Mouse (Mus musculus) ZHBTc4 (cell line): ENCODE data around the gene Bclaf3.
"Not testable (repeated sequence)": the region's sequence is repeated elsewhere in the genome, so short reads cannot be mapped to it uniquely, and the experiment has no call there.

Experiments used
- DNase-seq: peaks from one replicate; pipeline ENCODE4 v3.0.0-alpha.2; 2011; ENCODE audit warnings: low read depth, low spot score

Gene Bclaf3

DNA sequence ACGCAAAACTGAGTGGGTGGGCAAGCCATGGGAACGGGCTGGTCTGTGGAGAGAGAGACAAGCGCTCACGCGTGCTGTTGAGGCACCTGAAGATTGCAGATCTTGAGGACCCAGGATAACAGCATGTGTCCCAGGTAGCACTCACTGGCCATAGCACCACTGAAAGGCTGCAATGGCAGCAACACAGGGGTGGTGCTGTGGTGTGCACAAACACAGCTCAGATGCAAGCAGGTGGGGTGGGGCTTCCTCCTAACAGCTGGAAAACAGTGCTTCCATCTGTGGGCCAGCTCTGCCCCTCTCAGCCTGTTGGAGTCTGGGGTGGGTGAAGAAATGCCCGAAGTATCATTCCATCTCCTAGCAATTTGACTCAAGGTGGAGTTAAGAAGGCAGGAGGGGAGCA is at the start of gene Bclaf3:
Gene Bclaf3 (plus strand): TSS at position 301 of the 400 bp plus-strand sequence.
- DNase-seq, result peak; percentile 17

- not testable (repeated sequence) for DNase-seq
Observed at GRCm38 (mm10) chrX:159478243-159478940, 48.1 kb upstream of the Bclaf3 start.

DNA sequence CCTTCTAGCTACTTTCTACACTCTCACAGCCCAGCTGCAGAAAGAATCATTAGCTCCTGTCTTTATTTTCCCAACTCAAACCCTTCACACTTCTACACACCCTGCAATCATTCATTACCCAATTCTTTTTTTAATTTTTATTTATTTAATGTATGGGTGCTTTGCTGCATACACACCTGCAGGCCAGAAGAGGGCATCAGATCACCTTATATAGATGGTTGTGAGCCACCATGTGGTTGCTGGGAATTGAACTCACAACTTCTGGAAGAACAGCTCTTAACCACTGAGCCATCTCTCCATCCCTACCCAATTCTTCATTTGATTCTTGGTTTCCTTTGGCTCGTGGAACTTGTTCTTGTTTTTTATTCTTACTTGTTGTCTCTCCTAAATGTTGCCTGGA is 42.2 kb upstream of the Bclaf3 start:
- DNase-seq, result peak; percentile 26

GRCm38 (mm10) chrX:159503181-159503580 is 23.3 kb upstream of the Bclaf3 start:
- no peak for DNase-seq

DNA sequence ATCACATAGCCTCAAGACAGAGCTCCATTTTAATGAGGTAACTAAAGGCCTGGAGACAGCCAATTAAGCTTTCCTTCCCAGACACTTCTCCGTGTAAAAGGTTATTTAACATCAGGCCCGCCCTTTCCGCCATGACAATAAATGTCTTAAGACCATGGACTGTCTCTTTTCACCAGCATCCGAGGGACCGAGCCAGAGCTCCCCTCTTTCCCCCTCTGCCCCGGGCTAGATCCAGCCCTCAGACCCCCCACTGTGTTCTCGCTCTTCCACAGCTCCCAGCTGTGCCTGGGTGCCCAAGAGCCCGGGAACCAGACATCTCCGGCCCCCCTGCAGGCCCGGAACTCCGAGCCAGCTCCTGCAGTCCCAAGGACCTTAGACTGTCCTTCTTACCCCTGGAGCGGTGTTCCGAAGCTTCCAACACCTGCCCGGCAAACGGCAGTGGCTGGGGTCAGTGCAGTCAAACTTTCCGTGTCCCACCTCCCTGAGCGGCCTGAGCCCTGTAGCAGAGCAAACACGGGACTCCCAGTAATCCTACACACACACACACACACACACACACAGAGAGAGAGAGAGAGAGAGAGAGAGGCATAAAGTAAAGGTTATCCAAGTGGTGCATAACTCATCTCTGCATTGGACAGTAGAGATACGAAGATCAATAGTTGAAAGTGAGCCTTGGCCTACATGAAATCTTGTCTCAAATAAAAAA is 18.0 kb upstream of the Bclaf3 start:
- DNase-seq, result peak; percentile 77

DNA sequence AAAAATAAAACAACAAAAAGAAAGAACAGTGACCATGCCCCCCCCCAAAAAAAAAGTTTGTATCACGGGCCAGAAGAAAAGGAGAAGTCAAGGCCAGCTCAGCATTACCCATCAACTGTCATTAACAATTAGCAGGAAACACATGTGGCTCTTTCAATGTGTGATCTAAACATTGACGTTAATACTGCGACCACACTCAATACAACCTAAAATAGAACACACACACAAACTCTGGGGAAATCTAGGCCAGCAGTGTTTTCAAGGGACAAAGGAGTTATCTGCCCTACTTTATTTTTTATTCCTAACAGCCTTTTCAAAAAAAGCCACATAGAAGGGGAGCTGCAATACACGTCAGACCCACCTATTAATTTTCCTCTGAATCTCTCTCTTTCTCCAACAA is 17.4 kb upstream of the Bclaf3 start:
- no peak for DNase-seq

DNA sequence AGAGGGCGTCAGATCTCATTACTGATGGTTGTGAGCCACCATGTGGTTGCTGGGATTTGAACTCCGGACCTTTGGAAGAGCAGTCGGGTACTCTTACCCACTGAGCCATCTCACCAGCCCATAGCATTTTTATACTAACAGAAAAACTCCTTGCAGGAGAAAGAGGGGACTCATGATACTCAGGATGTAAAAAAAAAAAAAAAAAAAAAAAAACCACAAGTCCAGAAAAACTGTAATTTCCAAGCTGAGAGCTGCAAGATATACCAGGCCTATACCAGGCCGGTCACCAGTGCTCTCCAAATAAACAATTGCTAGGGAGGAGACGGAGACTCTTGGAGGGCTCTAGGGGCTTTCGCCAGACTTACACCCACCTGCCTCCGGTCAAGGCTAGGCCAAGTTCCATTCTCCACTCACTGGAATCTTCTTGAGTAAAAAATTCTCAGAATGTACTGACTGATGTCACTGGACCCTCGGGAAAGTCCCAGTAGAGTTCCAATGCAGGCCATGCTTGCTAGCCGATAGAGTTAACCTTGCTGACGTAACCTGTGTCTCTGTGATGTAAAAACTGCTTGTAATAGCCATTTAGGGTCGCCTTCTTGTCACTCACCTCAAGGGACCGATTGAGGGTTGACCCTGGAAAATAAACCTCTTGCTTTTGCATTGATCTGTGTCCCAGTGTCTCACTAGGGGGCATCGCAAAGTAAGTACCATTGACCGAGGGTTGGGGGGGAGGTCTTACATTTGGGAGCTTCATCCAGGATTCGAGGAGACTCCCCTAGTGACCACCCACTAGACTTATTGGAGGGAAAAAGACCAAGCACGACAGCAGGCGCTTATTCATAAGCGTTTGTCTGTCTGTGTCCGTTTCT is 16.4 kb upstream of the Bclaf3 start:
- DNase-seq, result peak; percentile 77

DNA sequence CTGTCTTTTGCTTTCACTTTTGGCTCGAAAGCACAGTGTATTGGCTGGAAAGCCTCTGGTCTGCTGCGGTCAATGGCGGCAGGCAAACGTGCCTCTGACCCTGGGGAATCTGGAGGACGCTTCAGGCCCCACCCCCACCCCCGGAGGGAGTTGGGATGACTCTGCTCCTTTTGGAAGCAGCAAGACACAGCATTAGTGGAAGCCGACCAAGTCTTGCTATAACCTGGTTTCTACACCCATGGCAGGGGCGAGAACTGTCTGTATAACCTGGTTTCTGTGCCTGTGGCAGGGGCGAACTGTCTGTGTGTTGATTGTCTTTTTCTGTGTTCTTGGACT is 15.8 kb upstream of the Bclaf3 start:
- peak; percentile 84 for DNase-seq

DNA sequence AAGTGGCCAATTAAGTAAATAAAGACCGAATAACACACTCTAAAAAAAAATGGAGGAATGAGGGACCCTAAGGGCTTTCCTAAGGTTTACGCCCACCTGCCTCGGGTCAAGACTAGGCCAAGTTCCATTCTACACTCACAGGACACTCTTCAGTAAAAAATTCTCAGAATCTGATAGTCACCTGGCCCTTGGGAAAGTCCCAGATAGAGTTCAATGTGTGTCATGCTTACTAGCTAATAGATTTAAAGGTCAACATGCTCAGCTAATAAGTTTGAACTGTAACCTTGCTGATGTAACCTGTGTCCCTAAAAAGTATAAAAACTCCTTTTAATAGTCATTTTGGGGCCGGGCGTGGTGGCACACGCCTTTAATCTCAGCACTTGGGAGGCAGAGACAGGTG is 10.9 kb upstream of the Bclaf3 start:
- DNase-seq, result no peak

GRCm38 (mm10) chrX:159521780-159522179 is 4.7 kb upstream of the Bclaf3 start:
- DNase-seq, result no peak

DNA sequence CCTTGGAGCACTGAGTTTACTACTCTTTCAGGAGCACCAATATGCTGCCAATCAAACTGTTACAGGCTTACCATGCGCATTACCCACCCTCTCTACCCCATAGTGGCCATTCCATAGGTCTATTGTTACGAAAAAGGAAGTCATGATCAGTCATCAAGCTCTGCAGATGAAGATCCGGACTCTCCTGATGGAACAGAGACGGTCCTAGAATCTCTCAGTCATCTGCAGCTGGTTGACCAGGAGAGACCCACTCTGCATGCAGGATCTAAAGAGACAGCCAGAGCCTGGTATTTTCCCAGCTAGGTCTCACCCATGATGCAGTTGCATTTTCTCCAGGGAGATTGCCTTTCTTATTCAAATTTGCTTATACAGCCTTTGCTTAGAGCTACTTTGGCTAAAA is 3.8 kb upstream of the Bclaf3 start:
- DNase-seq, result peak; percentile 83

GRCm38 (mm10) chrX:159532427-159532810 is 5.9 kb downstream of the Bclaf3 start:
- peak; percentile 98 for DNase-seq

- DNase-seq, result peak; percentile 55
Observed at GRCm38 (mm10) chrX:159532811-159533462, 6.4 kb downstream of the Bclaf3 start.

DNA sequence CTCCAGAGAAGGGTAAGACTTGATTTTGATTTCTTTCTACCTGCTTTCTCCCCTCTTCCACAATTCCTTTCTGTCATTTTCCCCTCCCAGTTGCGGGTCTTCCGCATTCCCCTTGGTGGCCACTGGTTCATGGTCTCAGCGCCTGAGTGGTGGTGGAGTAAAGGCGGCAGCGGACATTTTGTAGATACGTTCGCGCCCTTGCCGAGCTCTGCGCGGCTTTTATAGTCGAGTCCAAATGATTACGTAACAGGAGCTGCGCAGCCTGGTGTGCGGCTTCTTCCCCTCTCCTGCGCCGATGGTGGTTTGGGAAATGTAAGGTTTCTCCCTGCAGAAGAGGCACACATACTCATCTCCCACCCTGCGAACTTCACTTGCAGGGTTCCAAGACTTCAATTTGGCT is 15.4 kb downstream of the Bclaf3 start:
- peak; percentile 74 for DNase-seq

DNA sequence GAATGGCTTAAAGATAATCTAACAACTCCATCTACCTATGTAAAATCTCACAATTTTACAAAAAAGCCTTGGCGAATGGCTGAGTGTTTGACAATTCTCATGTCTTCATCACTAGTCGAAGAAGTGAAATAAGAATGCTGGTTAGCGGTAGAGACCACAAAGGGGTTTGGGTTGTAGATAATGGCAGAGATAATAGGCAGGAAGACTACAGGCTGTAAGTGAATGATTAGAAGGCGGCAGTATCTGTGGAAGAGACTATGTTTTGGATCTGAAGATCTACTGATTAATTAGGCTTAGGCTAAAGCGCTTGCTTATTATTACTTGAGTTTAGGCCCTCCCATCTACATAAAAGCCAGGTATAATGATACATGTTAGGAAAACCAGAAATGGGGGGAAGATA is 20.6 kb downstream of the Bclaf3 start:
- no peak for DNase-seq

DNA sequence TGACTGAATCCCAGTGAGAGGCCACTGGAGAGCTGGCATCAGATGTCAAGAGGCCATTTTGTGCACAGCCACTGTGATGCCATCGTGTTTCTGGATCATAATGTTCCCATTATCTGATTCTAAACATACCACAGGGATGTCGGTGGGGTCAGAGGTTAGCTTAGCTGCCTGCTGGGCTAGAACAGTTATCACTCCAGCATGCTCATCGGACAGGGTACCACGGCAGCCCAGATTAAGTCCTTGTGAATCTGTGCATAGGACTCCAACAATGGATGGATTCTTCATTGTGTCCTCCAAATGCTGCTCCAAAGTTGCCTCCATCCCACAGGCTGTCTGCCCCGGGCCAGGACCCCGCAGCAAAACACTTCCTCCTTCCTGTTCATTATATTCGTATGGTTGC is 58.2 kb downstream of the Bclaf3 start:
- not testable (repeated sequence) for DNase-seq

DNA sequence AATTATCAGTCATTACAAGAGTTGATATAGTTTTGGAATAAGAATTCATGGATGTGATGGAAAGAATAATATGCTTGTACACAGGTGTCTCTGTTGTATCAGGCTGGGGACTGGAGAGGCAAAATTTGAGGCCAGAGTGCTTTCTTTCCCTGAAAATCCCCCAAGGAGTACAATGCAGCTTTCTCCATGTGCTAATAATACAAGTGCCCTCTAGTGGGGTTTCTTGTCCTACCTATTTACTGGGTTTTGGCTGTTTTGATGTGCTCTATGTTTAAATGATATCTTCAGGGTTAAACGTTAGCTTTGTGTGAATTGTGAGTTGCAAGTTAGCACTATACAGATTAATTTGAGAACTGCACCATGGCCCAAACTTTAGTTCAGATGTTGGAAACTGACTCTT is 65.1 kb downstream of the Bclaf3 start:
- no peak for DNase-seq

GRCm38 (mm10) chrX:159597502-159597901 is 71.0 kb downstream of the Bclaf3 start:
- DNase-seq, result no peak

DNA sequence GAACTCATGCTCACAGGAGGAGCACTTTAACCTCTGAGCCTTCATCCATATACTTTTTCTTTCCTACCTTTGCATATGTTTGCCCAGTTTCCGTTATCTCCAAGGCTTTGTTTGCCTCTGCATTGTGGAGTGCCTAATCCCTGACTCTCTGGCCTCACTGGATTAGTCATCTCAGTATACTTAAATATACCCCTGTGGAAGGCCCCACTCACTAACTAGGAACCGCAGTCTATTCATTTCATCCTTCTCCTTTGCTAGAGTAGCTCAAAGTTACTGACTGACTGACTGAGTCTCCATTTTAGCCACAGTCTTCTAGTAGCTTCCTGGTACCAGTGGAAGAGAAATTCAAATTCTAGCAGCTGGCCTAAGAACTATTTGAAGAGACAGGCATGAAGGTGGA is 78.3 kb downstream of the Bclaf3 start:
- no peak for DNase-seq

DNA sequence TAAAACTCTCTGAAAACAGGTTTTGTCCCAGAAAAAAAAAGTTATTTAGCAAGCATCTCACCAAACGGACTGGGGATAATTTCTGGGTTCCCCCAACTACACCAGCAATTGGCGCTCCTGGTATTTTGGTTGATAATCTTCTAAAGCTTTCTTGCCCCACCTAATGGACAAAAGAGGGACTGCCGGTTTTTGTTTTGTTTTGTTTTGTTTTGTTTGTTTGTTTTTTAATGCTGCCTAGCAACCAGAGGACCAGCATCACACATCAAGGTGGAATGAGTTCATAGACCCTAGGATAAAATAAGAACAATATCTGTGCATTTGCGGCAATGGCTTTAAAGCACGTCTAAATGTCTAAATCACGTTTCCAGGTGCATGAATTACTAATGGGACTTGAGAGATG is 80.4 kb downstream of the Bclaf3 start:
- peak; percentile 55 for DNase-seq

DNA sequence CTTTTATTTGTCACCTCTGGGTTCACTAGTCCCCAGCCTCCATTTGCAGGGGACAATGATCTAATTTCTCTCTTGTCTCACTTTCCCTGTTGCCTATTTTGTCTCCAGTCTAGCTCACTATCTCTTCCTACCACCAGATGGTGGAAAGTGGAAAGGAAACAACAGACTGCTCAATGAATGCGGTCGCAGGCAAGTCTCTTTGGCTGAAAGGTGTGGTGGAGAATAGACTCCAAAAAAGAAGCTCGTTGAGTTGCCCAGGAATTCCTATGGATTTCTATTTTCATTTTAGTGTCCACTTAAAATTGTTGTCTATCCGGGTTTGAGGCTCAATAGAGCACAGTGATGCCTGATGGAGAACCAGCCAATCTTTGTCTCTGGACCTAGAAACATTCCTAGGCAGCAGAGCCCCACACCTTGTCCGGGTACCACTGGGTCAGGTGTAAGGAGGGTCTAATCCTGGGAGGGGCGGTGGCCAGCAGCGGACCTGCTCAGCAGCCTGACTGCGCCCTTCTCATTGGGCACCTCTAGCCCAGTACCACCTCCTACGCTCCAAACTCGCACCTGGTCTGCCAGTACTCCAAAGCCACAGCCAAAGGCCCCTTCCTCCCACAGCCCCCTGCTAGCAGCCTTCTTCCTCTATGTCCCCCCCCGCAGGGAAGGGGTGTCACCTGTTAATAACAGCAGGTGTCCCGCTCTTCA is 99.9 kb downstream of the Bclaf3 start:
- DNase-seq, result peak; percentile 22
